Mouse (Mus musculus): ENCODE results near the gene Dusp3. TPM values are rescaled to one million over a fixed set of nuclear protein-coding genes. Genes with fewer than 3 reads are reported as not detected.

The Dusp3 gene
- total and polyA plus RNA-seq, 2 experiments: 15.8 to 38.7 TPM

DNA sequence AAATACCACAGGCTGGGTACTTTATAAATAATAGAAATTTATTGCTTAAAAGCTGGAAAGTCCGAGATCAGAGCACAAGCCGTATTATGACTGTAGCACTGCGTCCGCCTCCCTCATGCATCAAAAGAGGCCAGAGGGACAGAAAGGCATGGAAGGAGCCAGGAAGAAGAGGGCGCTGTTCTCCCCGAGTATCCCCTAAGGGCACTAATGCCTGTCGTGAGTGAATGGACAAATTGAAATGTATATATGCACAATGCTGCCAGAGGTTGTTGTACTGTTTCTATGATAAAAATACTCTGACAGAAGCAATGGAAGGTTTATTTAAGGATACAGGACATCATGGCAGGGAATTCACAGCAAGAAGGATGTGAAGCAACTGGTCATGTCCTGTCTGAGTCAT lies 43.2 kb upstream of the Dusp3 start:
- H3K9ac ChIP-seq (ENCODE audit: low read depth, low read length): no peak overlapping the region
- no peak overlapping the region for H3K4me3 ChIP-seq (ENCODE audit: insufficient read depth, low read depth, low read length)
- peaks cover 3% of the 10 kb centered on the region; the same call in 1 of the 2 replicates for H3K4me1 ChIP-seq (ENCODE audit: control insufficient read depth, insufficient read depth, low read length)
- H3K27ac ChIP-seq (replicated peaks; ENCODE audit: insufficient read depth, low read depth, low read length): no peak overlapping the region
- 0 out of 2 replicates have a peak, but pooled peaks cover 3% of the 10 kb centered on the region for H3K27me3 ChIP-seq (ENCODE audit: control insufficient read depth, insufficient read depth, low read length)
- DNase-seq (ENCODE audit: extremely low read depth, low read depth, low spot score): no peak
- TF ChIP-seq CTCF (IDR thresholded peaks at IDR 0.05; ENCODE audit: low read depth, low read length): no peak
- TF ChIP-seq POLR2A (IDR thresholded peaks at IDR 0.05; ENCODE audit: extremely low read depth, insufficient read depth, low read length): no peak
- H3K79me2 ChIP-seq (ENCODE audit: control insufficient read depth, insufficient read depth, low read length): no peaks in the 10 kb centered on the region
- WGBS: 66% methylated on average over 7 of the region's 7 CpGs
- H3K36me3 ChIP-seq (ENCODE audit: control insufficient read depth, insufficient read depth, low read length): no peaks in the 10 kb centered on the region

DNA sequence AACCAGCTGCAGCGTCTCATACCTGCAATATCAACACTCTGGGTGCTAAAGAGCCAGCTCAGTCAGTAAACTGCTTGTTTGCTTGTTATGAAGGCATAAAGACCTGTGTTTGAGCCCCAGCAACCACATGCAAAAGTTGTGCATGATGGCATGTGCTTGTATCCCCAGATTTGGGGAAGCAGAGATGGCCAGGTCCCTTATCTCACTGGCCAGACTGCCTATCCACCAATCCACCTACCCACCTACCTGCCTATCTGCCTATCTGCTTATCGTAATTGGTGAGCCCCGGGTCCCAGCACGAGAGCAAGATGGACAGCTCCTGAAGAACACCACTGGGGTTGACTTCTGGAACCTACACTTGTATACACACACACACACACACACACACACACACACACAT lies 42.5 kb upstream of the Dusp3 start:
- 85% methylated on average over 4 of the region's 4 CpGs for WGBS
- Histone ChIP-seq H3K36me3 (ENCODE audit: control insufficient read depth, insufficient read depth, low read length) (no peaks in the 10 kb centered on the region), H3K27ac (replicated peaks; ENCODE audit: insufficient read depth, low read depth, low read length) (no peak overlapping the region), H3K4me1 (ENCODE audit: control insufficient read depth, insufficient read depth, low read length) (peaks cover 1% of the 10 kb centered on the region; the same call in 1 of the 2 replicates), H3K4me3 (ENCODE audit: insufficient read depth, low read depth, low read length) (no peak overlapping the region), H3K9ac (ENCODE audit: low read depth, low read length) (no peak overlapping the region), H3K79me2 (ENCODE audit: control insufficient read depth, insufficient read depth, low read length) (no peaks in the 10 kb centered on the region), H3K27me3 (ENCODE audit: control insufficient read depth, insufficient read depth, low read length) (0 out of 2 replicates have a peak, but pooled peaks cover 3% of the 10 kb centered on the region)
- TF ChIP-seq POLR2A (IDR thresholded peaks at IDR 0.05; ENCODE audit: extremely low read depth, insufficient read depth, low read length) (no peak), CTCF (IDR thresholded peaks at IDR 0.05; ENCODE audit: low read depth, low read length) (no peak)
- no peak for DNase-seq (ENCODE audit: extremely low read depth, low read depth, low spot score)

DNA sequence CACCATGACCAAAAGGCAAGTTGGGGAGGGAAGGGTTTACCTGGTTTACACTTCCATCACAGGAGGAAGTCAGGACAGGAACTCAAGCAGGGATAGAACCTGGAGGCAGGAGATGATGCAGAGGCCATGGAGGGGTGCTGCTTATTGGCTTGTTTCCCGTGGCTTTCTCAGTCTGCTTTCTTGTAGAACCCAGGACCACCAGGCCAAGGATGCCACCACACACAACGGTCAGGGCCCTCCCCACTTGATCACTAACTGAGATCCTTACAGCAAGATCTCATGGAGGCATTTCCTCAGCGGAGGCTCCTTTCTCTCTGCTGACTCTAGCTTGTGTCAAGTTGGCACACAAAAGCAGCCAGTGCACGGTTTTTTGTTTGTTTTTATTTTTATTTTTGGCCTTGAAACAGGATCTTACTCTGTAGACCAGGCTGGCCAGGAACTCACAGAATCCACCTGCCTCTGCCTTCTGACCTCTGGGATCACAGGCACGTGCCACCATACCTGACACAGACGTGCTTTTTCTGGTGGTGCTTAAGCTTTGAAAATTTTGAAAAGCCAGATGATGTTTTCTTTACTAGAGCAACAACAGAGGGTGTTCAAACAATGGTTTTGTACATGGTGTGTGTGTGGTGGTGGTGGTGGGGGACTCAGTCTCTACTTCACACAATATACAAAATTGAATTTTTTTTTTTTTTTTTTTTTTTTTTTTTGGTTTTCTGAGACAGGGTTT lies 41.4 kb upstream of the Dusp3 start, which contains the start of gene Mpp3:
Mpp3 (minus strand) TSS at position 375 of the 730 bp plus-strand sequence.
- H3K27me3 ChIP-seq (ENCODE audit: control insufficient read depth, insufficient read depth, low read length): 0 out of 2 replicates have a peak, but pooled peaks cover 3% of the 10 kb centered on the region
- H3K79me2 ChIP-seq (ENCODE audit: control insufficient read depth, insufficient read depth, low read length): no peaks in the 10 kb centered on the region
- no peak within 1 kb of the TSS for H3K27ac ChIP-seq (replicated peaks; ENCODE audit: insufficient read depth, low read depth, low read length)
- no peak for DNase-seq (ENCODE audit: extremely low read depth, low read depth, low spot score)
- TF ChIP-seq POLR2A (IDR thresholded peaks at IDR 0.05; ENCODE audit: extremely low read depth, insufficient read depth, low read length) (no peak), CTCF (IDR thresholded peaks at IDR 0.05; ENCODE audit: low read depth, low read length) (no peak)
- H3K4me3 ChIP-seq (ENCODE audit: insufficient read depth, low read depth, low read length): no peak within 1 kb of the TSS
- H3K4me1 ChIP-seq (ENCODE audit: control insufficient read depth, insufficient read depth, low read length): peaks cover 1% of the 10 kb centered on the region; the same call in 1 of the 2 replicates
- no peak within 1 kb of the TSS for H3K9ac ChIP-seq (ENCODE audit: low read depth, low read length)
- H3K36me3 ChIP-seq (ENCODE audit: control insufficient read depth, insufficient read depth, low read length): no peaks in the 10 kb centered on the region
- 75% methylated on average over 6 of the region's 6 CpGs for WGBS

DNA sequence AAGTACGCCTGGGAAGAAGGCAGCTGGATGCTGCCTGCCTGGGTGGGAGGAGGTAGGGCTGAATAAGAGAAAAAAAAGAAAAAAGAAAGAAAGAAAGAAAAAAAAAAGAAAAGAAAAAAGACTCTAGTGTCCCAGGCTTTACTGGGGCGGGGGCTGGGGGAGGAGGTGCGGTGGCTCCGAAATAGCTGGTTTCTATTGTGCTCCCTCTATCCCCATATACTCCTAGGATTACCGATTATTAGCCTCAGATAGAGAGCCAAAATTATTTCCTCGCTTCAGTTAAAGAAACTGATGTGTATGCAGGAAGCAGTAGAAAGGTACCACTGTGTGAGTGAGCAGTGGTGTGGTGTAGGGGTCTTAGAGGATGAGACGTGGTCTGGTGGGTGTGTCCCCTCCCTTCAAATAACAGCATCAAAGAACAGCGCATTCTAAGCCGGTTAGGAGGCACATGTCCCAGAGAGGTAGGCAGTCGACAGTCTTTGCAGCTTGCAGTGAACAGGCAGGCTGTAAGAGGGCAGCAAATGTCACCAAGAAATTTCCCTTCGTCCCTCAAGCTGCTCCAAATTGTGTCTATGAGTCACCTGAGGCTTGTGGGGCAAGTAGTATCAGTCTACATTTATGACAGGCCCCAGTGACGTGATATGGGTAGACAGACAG lies 40.7 kb upstream of the Dusp3 start:
- Histone ChIP-seq H3K9ac (ENCODE audit: low read depth, low read length) (no peak overlapping the region), H3K27ac (replicated peaks; ENCODE audit: insufficient read depth, low read depth, low read length) (no peak overlapping the region), H3K4me3 (ENCODE audit: insufficient read depth, low read depth, low read length) (peak overlapping the region; percentile 67; the same call in 1 of the 2 replicates), H3K79me2 (ENCODE audit: control insufficient read depth, insufficient read depth, low read length) (no peaks in the 10 kb centered on the region), H3K27me3 (ENCODE audit: control insufficient read depth, insufficient read depth, low read length) (0 out of 2 replicates have a peak, but pooled peaks cover 3% of the 10 kb centered on the region), H3K36me3 (ENCODE audit: control insufficient read depth, insufficient read depth, low read length) (no peaks in the 10 kb centered on the region), H3K4me1 (ENCODE audit: control insufficient read depth, insufficient read depth, low read length) (peaks cover 1% of the 10 kb centered on the region; the same call in 1 of the 2 replicates)
- TF ChIP-seq CTCF (IDR thresholded peaks at IDR 0.05; ENCODE audit: low read depth, low read length) (no peak), POLR2A (IDR thresholded peaks at IDR 0.05; ENCODE audit: extremely low read depth, insufficient read depth, low read length) (no peak)
- 44% methylated on average over 12 of the region's 12 CpGs for WGBS
- DNase-seq (ENCODE audit: extremely low read depth, low read depth, low spot score): no peak

DNA sequence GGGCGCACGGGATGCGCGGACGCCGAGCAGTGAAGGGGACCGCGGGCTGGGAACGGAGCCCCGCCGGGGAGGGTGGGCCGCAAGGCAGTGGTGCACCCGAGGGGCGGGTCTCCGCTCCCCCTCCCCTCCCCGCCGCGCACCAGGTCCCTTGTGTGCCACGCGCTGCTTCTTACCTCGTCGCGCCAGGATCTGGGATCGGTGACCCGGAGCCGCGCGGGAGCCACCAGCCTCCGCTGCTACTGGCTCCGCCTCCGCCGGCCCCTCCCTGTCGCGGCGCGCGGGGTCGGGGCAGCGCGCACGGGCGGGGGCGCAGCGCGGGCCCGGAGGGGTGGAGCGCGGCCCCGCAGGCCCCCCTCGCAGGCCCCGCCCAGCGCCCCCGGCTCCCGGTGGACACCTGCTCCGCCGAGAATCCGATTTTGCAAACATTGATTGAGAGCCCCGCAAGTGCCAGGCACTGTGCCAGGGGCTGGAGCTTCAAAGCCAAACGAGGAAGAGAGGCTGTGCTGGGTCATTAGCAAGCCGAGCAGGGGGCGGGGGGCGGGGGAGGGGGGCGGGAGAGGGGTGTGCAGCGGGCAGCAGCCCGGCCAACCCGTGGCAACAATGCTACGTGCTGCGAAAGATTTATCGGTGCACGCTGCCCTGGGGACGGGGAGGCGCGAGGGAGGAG lies 40.0 kb upstream of the Dusp3 start:
- peak; percentile 23 for DNase-seq (ENCODE audit: extremely low read depth, low read depth, low spot score)
- Histone ChIP-seq H3K27ac (replicated peaks; ENCODE audit: insufficient read depth, low read depth, low read length) (no peak overlapping the region), H3K9ac (ENCODE audit: low read depth, low read length) (peak overlapping the region; percentile 76), H3K79me2 (ENCODE audit: control insufficient read depth, insufficient read depth, low read length) (no peaks in the 10 kb centered on the region), H3K4me3 (ENCODE audit: insufficient read depth, low read depth, low read length) (peak overlapping the region; percentile 67), H3K27me3 (ENCODE audit: control insufficient read depth, insufficient read depth, low read length) (0 out of 2 replicates have a peak, but pooled peaks cover 3% of the 10 kb centered on the region), H3K36me3 (ENCODE audit: control insufficient read depth, insufficient read depth, low read length) (no peaks in the 10 kb centered on the region), H3K4me1 (ENCODE audit: control insufficient read depth, insufficient read depth, low read length) (peaks cover 1% of the 10 kb centered on the region; the same call in 1 of the 2 replicates)
- WGBS: 1% methylated on average over 56 of the region's 73 CpGs
- TF ChIP-seq CTCF (IDR thresholded peaks at IDR 0.05; ENCODE audit: low read depth, low read length) (no peak), POLR2A (IDR thresholded peaks at IDR 0.05; ENCODE audit: extremely low read depth, insufficient read depth, low read length) (no peak)

Measured in liver, adult 2 months (tissue).